Mouse (Mus musculus) thymus, adult 2 months (tissue): ENCODE measurements around the gene Add2. TPM values are rescaled to one million over a fixed set of nuclear protein-coding genes. Genes with fewer than 3 reads are reported as not detected.

Source experiments
- DNase-seq: peaks from one replicate; pipeline ENCODE4 v3.0.0; 2021
- H3K27ac ChIP-seq: fragments of 200-500 bp; 2 replicates; pipeline ENCODE4 v1.5.1; 2012; ENCODE audit warnings: low read length, control low read depth; ENCODE audit not compliant: control insufficient read depth, insufficient read depth
- H3K27me3 ChIP-seq: fragments of 200-500 bp; 2 replicates; pipeline ENCODE4 v1.6.1; 2012; ENCODE audit warnings: mild to moderate bottlenecking, low read length, moderate library complexity, mixed read lengths; ENCODE audit not compliant: control insufficient read depth, insufficient read depth
- H3K36me3 ChIP-seq: fragments of 200-500 bp; 2 replicates; pipeline ENCODE4 v1.6.1; 2012; ENCODE audit warnings: mild to moderate bottlenecking, low read length, moderate library complexity; ENCODE audit not compliant: control insufficient read depth, insufficient read depth
- H3K4me1 ChIP-seq: fragments of 200-500 bp; replicated peaks from 2 replicates; pipeline ENCODE4 v1.6.1; 2012; ENCODE audit warnings: low read length; ENCODE audit not compliant: control insufficient read depth, insufficient read depth
- H3K4me3 ChIP-seq: fragments of 200-500 bp; 2 replicates; pipeline ENCODE4 v1.5.1; 2012; ENCODE audit warnings: mild to moderate bottlenecking, low read length, control low read depth, moderate library complexity; ENCODE audit not compliant: control insufficient read depth, insufficient read depth
- CTCF ChIP-seq: fragments of 200-500 bp; IDR thresholded peaks from 2 replicates; pipeline ENCODE4 v1.5.1; 2012; ENCODE audit warnings: mild to moderate bottlenecking, control low read depth, low read length, moderate library complexity, borderline replicate concordance; ENCODE audit not compliant: control insufficient read depth, poor library complexity, insufficient read depth; ENCODE audit errors: extremely low read depth
- POLR2A ChIP-seq: fragments of 200-500 bp; IDR thresholded peaks from 2 replicates; pipeline ENCODE4 v1.6.1; 2012; ENCODE audit warnings: mild to moderate bottlenecking, low read length, control low read depth, moderate library complexity; ENCODE audit not compliant: control insufficient read depth, poor library complexity, insufficient read depth; ENCODE audit errors: extremely low read depth
- WGBS: fragments of 180-500 bp; shearing (Covaris S2); methylation state at CpG from one replicate; pipeline ENCODE4 v1.1.7; 2018; 5-methylcytosine and 5-hydroxymethylcytosine counted together
- polyA plus RNA-seq: library from polyadenylated mRNA; depleted of rRNA; stranded (reverse); fragments of >200 nt; gene quantifications from 2 replicates; pipeline ENCODE4 v1.2.3, GENCODE M21; 2012

The Add2 gene
- polyA plus RNA-seq, 1 experiment: 0.31 TPM

GRCm38 (mm10) chr6:86067145-86067544 is 38.7 kb downstream of the Add2 start:
- 74% methylated on average over 5 of the region's 5 CpGs for WGBS
- Histone ChIP-seq H3K4me3 (no peak overlapping the region), H3K27ac (no peak overlapping the region), H3K4me1 (no peaks in the 10 kb centered on the region), H3K36me3 (no peaks in the 10 kb centered on the region), H3K27me3 (no peaks in the 10 kb centered on the region)
- no peak for DNase-seq
- TF ChIP-seq CTCF (no peak), POLR2A (no peak)

- Histone ChIP-seq H3K27me3 (no peaks in the 10 kb centered on the region), H3K27ac (no peak overlapping the region), H3K36me3 (no peaks in the 10 kb centered on the region), H3K4me3 (no peak overlapping the region), H3K4me1 (no peaks in the 10 kb centered on the region)
- no peak for TF ChIP-seq CTCF
- no peak for TF ChIP-seq POLR2A
- 78% methylated on average over 5 of the region's 5 CpGs for WGBS
- no peak for DNase-seq
These were observed 40.5 kb downstream of the Add2 start for GRCm38 (mm10) chr6:86069009-86069408.

- 84% methylated on average over 3 of the region's 3 CpGs for WGBS
- H3K4me1 ChIP-seq: no peaks in the 10 kb centered on the region
- no peak overlapping the region for H3K4me3 ChIP-seq
- H3K36me3 ChIP-seq: no peaks in the 10 kb centered on the region
- TF ChIP-seq CTCF (no peak), POLR2A (no peak)
- H3K27me3 ChIP-seq: no peaks in the 10 kb centered on the region
- no peak for DNase-seq
- H3K27ac ChIP-seq: no peak overlapping the region
These were observed 41.4 kb downstream of the Add2 start for GRCm38 (mm10) chr6:86069856-86070255.

DNA sequence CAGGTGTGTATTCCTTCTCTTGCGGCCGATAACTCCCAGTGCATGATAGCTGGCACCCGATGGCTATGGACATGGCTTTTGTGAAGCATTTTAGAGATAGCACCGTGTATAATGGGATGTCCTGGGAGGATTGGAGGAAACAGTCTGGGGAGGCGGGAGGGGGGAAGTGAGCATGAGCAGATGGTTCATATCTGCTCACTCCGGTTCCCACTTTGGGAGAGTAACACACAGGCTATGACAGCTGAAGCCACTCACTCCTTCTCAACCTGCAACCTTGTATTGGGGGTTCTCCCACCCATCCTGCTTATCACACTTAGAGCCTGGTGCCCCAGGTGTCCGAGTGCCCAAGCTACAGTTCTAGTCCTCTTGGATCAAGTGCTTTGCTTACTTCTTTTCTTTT is 41.8 kb downstream of the Add2 start:
- Histone ChIP-seq H3K36me3 (no peaks in the 10 kb centered on the region), H3K4me3 (no peak overlapping the region), H3K4me1 (no peaks in the 10 kb centered on the region), H3K27me3 (no peaks in the 10 kb centered on the region), H3K27ac (no peak overlapping the region)
- no peak for TF ChIP-seq CTCF
- TF ChIP-seq POLR2A: no peak
- no peak for DNase-seq
- WGBS: 86% methylated on average over 7 of the region's 7 CpGs

GRCm38 (mm10) chr6:86073882-86074281 is 45.4 kb downstream of the Add2 start:
- H3K27me3 ChIP-seq: no peaks in the 10 kb centered on the region
- WGBS: 66% methylated on average over 3 of the region's 3 CpGs
- no peaks in the 10 kb centered on the region for H3K36me3 ChIP-seq
- H3K4me1 ChIP-seq: no peaks in the 10 kb centered on the region
- no peak for DNase-seq
- no peak overlapping the region for H3K27ac ChIP-seq
- no peak for TF ChIP-seq POLR2A
- no peak for TF ChIP-seq CTCF
- no peak overlapping the region for H3K4me3 ChIP-seq

DNA sequence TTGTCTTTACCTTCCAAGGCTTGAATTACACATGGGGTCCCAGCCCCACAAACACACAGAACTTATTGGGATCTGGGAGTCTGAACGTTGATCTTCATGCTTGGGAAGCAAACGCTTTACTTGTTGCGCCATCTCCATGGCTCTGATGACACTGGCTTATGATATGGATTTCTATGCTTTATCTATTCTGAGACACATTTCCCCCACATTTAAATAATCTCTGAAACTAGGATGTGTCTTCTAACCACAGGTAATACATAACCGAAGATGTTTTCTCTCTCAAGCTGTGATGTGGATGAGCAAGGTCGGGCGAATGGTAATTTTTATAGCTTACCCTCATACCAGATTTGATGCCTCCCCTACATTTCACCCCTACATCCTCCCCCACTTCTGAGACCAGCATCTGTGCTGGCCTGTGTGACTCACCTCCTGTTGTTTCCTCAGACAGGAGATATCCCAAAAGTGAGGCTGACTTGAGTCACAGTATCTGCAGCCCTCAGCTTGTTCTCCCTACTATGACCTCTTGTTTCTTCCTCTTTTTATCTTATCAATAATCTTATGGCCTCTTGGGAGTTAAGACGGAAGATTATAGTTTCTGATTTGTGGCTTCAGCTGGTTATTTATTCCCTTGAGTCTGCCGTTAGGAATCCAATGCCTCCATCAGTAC is 46.2 kb downstream of the Add2 start:
- WGBS: 79% methylated on average over 8 of the region's 8 CpGs
- Histone ChIP-seq H3K27ac (no peak overlapping the region), H3K36me3 (no peaks in the 10 kb centered on the region), H3K4me1 (no peaks in the 10 kb centered on the region), H3K27me3 (no peaks in the 10 kb centered on the region), H3K4me3 (no peak overlapping the region)
- DNase-seq: no peak
- TF ChIP-seq POLR2A: no peak
- no peak for TF ChIP-seq CTCF

- no peaks in the 10 kb centered on the region for H3K36me3 ChIP-seq
- H3K4me3 ChIP-seq: no peak overlapping the region
- H3K27ac ChIP-seq: no peak overlapping the region
- H3K27me3 ChIP-seq: no peaks in the 10 kb centered on the region
- TF ChIP-seq CTCF (no peak), POLR2A (no peak)
- H3K4me1 ChIP-seq: no peaks in the 10 kb centered on the region
- WGBS: 88% methylated on average over 2 of the region's 2 CpGs
- no peak for DNase-seq
These were observed 48.0 kb downstream of the Add2 start for GRCm38 (mm10) chr6:86076525-86076924.
